Mouse (Mus musculus) layer of hippocampus, postnatal 10 days (tissue): ENCODE results near the gene Ccdc74a. TPM values are rescaled to one million over a fixed set of nuclear protein-coding genes. Genes with fewer than 3 reads are reported as not detected.

ENCODE experiments used
- DNase-seq, 2 experiments: peaks; one replicate each; pipeline ENCODE4 v3.0.0; 2021; ENCODE audit warnings: low spot score in 2 of 2
- total RNA-seq, 2 experiments: library from RNA; stranded (reverse); gene quantifications; 2 replicates each; pipeline ENCODE4 v1.2.3; 2021

Ccdc74a gene
- total RNA-seq, 2 experiments from 2014 or later: 40.5 to 42.3 TPM

DNA sequence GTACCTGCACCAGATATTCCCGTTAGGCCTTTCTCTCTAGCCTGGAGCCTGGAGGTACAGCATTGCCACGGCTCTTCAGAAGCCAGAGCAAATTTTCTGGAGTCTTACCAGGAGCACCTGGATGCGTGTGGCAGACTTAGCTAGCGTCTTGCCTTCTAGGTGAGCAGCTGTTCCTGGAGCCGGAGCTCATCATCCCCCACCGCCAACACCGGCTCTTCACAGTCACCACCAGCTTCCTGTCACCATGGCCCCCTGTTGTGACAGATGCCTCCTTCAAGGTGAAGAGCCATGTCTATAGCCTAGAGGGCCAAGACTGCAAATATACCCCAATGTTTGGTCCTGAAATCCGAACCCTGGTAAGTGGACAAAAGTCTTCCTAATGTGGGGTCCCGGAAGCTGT, 5.6 kb upstream of the Ccdc74a start:
- DNase-seq: no peak

DNA sequence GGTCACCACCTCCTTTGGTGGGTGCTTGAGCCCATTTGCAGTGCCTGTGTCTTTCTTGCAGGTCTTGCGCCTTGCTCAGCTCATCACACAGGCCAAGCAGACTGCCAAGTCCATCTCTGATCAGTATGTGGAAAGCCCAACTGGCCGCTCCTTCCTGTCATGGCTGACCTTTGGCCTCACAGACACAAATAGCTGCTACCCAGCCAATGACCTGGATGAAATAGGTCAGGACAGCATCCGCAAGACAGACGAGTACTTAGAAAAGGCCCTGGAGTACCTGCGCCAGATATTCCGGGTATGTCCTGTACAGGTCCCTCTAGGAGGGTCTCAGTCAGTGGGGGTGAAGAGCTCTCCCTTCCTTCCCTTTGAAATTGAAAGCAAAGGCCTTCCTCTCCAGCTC, 5.0 kb upstream of the Ccdc74a start:
- DNase-seq: no peak

GRCm38 (mm10) chr16:17642311-17642710, 4.0 kb upstream of the Ccdc74a start:
- DNase-seq: no peak

DNA sequence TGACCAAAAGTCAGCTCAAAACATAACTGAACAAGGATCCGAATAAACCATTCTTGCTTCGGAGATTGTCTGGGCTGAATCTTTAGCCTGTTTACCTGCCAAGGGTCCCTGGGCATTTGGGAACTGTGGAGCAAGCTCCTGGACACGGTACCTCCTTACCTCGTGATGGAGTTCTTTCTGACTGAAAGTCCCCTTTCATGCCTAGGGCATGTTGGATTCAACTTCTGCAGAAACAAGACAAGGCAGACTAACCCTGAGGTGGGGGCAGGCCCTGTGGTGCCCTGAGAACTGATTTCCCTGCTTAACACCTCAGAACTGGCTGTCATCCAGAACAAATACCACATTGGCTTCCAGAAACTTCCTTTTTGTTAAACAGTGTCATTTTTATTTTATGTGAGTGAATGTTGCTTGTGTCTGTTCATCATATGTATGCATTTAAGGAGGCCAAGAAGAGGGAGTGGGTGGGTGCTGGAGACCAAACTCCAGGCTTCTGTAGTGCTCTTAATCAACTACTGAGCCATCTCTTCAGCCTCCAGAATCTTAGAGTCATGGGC, 2.8 kb upstream of the Ccdc74a start:
- DNase-seq: no peak

GRCm38 (mm10) chr16:17647156-17647555, 886 bp downstream of the Ccdc74a start:
- DNase-seq: no peak

- DNase-seq: no peak
These were observed 1.5 kb downstream of the Ccdc74a start for GRCm38 (mm10) chr16:17647566-17648340.

GRCm38 (mm10) chr16:17649925-17650605, 3.8 kb downstream of the Ccdc74a start:
- DNase-seq: peak; percentile 23 to 31

GRCm38 (mm10) chr16:17650711-17651110, 4.4 kb downstream of the Ccdc74a start:
- DNase-seq: peak; percentile 32 to 35

GRCm38 (mm10) chr16:17652607-17653006, 6.3 kb downstream of the Ccdc74a start:
- DNase-seq: no peak

DNA sequence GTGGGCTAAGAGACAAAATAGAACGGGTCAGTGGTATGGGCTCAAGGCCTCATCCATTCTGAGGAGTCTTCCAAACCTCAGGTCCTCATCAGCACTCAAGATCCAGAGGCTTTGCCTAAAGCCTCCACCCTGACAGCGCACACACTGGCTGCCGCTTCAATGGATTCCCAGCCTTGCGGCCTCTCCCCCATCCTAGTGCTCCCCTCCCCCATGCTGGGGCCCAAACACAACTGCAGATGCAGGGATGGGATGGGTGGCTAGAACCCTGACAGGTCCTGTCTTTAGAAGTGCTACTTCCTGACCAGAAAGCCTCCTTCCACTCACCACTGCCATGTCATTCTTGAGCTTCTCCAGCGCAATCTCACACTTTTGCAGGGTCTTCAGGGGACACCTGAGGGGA, 7.3 kb downstream of the Ccdc74a start:
- DNase-seq: no peak

DNA sequence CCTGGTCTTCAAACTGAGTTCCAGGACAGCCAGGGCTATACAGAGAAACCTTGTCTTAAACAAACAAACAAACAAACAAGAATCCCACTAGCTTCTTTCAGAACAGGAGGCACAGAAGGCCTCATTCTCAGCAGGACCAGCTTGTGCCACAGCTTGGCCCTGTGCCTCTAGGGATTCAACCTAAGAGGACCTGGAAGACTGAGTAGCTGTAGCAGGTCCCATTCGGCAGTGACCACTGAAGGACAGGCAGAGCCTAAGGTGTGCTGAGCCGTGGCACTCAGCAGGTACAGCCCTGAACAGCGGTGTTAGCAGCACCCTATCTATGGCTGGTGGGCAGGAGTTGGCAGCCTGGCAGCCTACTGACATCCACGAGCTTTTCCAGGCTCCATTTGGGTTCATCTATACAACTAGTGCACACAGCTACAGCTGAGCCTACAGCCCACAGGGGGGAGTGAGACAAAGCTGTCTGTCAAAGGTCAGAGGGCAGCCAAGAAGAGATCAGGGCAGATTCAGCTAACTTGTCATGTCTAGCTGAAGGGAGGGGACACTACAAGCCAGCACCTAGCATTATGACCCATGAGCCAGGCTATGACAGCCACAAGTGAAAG, 8.0 kb downstream of the Ccdc74a start:
- no peak for DNase-seq

- DNase-seq: no peak
These were observed 10.1 kb downstream of the Ccdc74a start for GRCm38 (mm10) chr16:17656212-17656871.

DNA sequence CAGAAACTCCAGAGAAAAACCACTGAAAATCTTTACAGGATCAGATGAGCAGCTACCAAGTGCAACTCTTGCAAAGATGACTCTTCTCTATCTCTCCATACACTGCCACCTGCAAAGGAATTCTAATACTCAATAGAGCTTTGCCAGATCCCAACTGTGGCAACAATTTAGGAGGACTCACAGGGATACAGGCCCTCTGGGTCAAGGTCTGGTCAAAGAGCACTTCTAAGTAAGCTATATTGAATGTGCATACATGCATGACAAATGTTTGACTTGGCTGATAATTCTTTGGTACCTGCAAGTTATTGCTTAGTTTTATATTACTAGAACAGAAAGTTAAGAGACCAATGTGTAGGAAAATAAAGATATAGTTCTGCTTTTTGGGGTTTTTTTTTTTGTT, 19.3 kb downstream of the Ccdc74a start:
- no peak for DNase-seq

DNA sequence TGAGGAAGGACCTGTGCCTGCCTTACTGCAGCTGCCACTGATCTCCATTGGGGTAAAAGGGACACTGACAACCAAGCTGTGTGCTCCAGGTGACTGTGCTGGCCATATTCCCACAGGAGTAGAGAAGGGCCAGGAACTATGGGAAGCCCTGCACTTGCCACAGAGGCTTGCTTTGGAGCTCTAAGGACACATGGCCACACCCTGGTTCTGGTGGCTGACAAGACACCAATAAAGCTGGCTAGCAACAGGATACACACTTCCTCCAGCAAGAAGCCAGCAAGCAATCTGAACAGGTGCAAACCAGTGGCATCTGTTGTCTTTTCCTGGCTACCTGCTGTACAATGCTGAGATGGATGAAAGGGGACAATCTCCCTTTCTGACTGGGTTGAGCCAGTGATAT, 23.6 kb downstream of the Ccdc74a start:
- no peak for DNase-seq

GRCm38 (mm10) chr16:17694860-17695259, 48.6 kb downstream of the Ccdc74a start:
- DNase-seq: no peak

Other genes with a start within 250 kb of the Ccdc74a start
- gene Snap29, start 240.5 kb upstream of the Ccdc74a start, total RNA-seq: 10 to 100 TPM; 30.8 to 31.9 TPM
- gene Pi4ka, start 240.2 kb upstream of the Ccdc74a start, total RNA-seq: 100 to 1,000 TPM; 174 to 177 TPM
- 10 to 100 TPM; 34.3 to 36.0 TPM for gene Crkl, start 194.5 kb upstream of the Ccdc74a start, total RNA-seq
- 10 to 100 TPM; 36.4 to 39.9 TPM for gene Aifm3, start 156.9 kb upstream of the Ccdc74a start, total RNA-seq
- 100 to 1,000 TPM; 182 to 188 TPM for gene Lztr1, start 137.8 kb upstream of the Ccdc74a start, total RNA-seq
- 10 to 100 TPM; 33.1 to 38.2 TPM for gene Thap7, start 115.3 kb upstream of the Ccdc74a start, total RNA-seq
- gene Lrrc74b, start 85.2 kb upstream of the Ccdc74a start, total RNA-seq: 1 to 10 TPM; 1.7 to 2.4 TPM
- 1 to 10 TPM in 1 of 2 experiments, under 1 TPM in 1; 0.58 to 1.1 TPM for gene P2rx6, start 84.6 kb upstream of the Ccdc74a start, total RNA-seq
- gene Slc7a4, start 63.3 kb upstream of the Ccdc74a start, total RNA-seq: 10 to 100 TPM; 75.7 to 77.6 TPM
- 10 to 100 TPM; 39.7 to 46.6 TPM for gene Smpd4, start 27.1 kb upstream of the Ccdc74a start, total RNA-seq
- 10 to 100 TPM; 66.2 to 69.6 TPM for gene Med15, start 86.4 kb downstream of the Ccdc74a start, total RNA-seq
- gene Klhl22, start 113.1 kb downstream of the Ccdc74a start, total RNA-seq: 100 to 1,000 TPM; 108 TPM
- 1 to 10 TPM; 4.7 to 5.0 TPM for gene Scarf2, start 150.8 kb downstream of the Ccdc74a start, total RNA-seq
- gene B830017H08Rik, start 186.7 kb downstream of the Ccdc74a start, total RNA-seq: 1 to 10 TPM; 4.5 to 5.8 TPM
- 1 to 10 TPM; 7.5 to 9.2 TPM for gene Car15, start 191.9 kb downstream of the Ccdc74a start, total RNA-seq
- gene Gm20518, start 245.2 kb downstream of the Ccdc74a start, total RNA-seq: 1 to 10 TPM; 1.3 to 1.7 TPM
- gene Tssk1, start 247.8 kb downstream of the Ccdc74a start, total RNA-seq: under 1 TPM in 1 of 2 experiments, not detected in 1; 0.09 TPM